Mouse (Mus musculus): Measurements from ENCODE around the gene Pomc. TPM values are rescaled to one million over a fixed set of nuclear protein-coding genes. Genes with fewer than 3 reads are reported as not detected.

The Pomc gene
- polyA plus RNA-seq, 1 experiment from 2014 or later, result 4.5 TPM

- Histone ChIP-seq H3K27ac (replicated peaks; ENCODE audit: low read depth, low read length) (no peak overlapping the region), H3K4me1 (ENCODE audit: control insufficient read depth, insufficient read depth, low read length) (peaks cover 11% of the 10 kb centered on the region), H3K27me3 (ENCODE audit: control insufficient read depth, insufficient read depth, low read length) (no peaks in the 10 kb centered on the region), H3K9me3 (ENCODE audit: control insufficient read depth, low read length) (no peaks in the 10 kb centered on the region), H3K9ac (replicated peaks; ENCODE audit: low read length) (no peak overlapping the region), H3K4me3 (replicated peaks; ENCODE audit: low read depth, low read length) (no peak overlapping the region), H3K4me2 (ENCODE audit: low read length) (no peak overlapping the region), H3K36me3 (ENCODE audit: control insufficient read depth, insufficient read depth, low read length) (no peaks in the 10 kb centered on the region)
- DNase-seq, result no peak
- no peak for ATAC-seq (ENCODE audit: low FRiP score, low TSS enrichment)
- WGBS, result 85% methylated on average over 7 of the region's 7 CpGs
These were observed 51.3 kb downstream of the Pomc start for GRCm38 (mm10) chr12:4006079-4006478.

GRCm38 (mm10) chr12:4007181-4007580 lies 52.4 kb downstream of the Pomc start:
- Histone ChIP-seq H3K9me3 (ENCODE audit: control insufficient read depth, low read length) (no peaks in the 10 kb centered on the region), H3K4me1 (ENCODE audit: control insufficient read depth, insufficient read depth, low read length) (peaks cover 11% of the 10 kb centered on the region), H3K9ac (replicated peaks; ENCODE audit: low read length) (no peak overlapping the region; the same call in 1 of the 2 replicates), H3K4me2 (ENCODE audit: low read length) (no peak overlapping the region), H3K27ac (replicated peaks; ENCODE audit: low read depth, low read length) (peak overlapping the region; percentile 55), H3K4me3 (replicated peaks; ENCODE audit: low read depth, low read length) (no peak overlapping the region), H3K36me3 (ENCODE audit: control insufficient read depth, insufficient read depth, low read length) (no peaks in the 10 kb centered on the region), H3K27me3 (ENCODE audit: control insufficient read depth, insufficient read depth, low read length) (no peaks in the 10 kb centered on the region)
- ATAC-seq (ENCODE audit: low FRiP score, low TSS enrichment) (no peak), DNase-seq (no peak)
- WGBS, result 64% methylated on average over 4 of the region's 4 CpGs

- Histone ChIP-seq H3K27ac (replicated peaks; ENCODE audit: low read depth, low read length) (no peak overlapping the region), H3K9ac (replicated peaks; ENCODE audit: low read length) (no peak overlapping the region), H3K9me3 (ENCODE audit: control insufficient read depth, low read length) (no peaks in the 10 kb centered on the region), H3K27me3 (ENCODE audit: control insufficient read depth, insufficient read depth, low read length) (no peaks in the 10 kb centered on the region), H3K4me1 (ENCODE audit: control insufficient read depth, insufficient read depth, low read length) (peaks cover 11% of the 10 kb centered on the region), H3K36me3 (ENCODE audit: control insufficient read depth, insufficient read depth, low read length) (no peaks in the 10 kb centered on the region), H3K4me3 (replicated peaks; ENCODE audit: low read depth, low read length) (no peak overlapping the region), H3K4me2 (ENCODE audit: low read length) (no peak overlapping the region)
- DNase-seq, result no peak
- 72% methylated on average over 4 of the region's 4 CpGs for WGBS
- ATAC-seq (ENCODE audit: low FRiP score, low TSS enrichment), result no peak
These were observed 53.0 kb downstream of the Pomc start for GRCm38 (mm10) chr12:4007766-4008165.

GRCm38 (mm10) chr12:4008731-4009130 lies 54.0 kb downstream of the Pomc start:
- H3K4me2 ChIP-seq (ENCODE audit: low read length), result 0 out of 2 replicates have a peak overlapping the region, but pooled peaks have one; percentile 12
- H3K36me3 ChIP-seq (ENCODE audit: control insufficient read depth, insufficient read depth, low read length), result no peaks in the 10 kb centered on the region
- WGBS, result 37% methylated on average over 12 of the region's 12 CpGs
- H3K4me3 ChIP-seq (replicated peaks; ENCODE audit: low read depth, low read length), result no peak overlapping the region
- ATAC-seq (ENCODE audit: low FRiP score, low TSS enrichment) (no peak), DNase-seq (peak; percentile 43)
- peak overlapping the region; percentile 55; the same call in 1 of the 2 replicates for H3K27ac ChIP-seq (replicated peaks; ENCODE audit: low read depth, low read length)
- no peaks in the 10 kb centered on the region for H3K27me3 ChIP-seq (ENCODE audit: control insufficient read depth, insufficient read depth, low read length)
- H3K9ac ChIP-seq (replicated peaks; ENCODE audit: low read length), result 0 out of 2 replicates have a peak overlapping the region, but pooled peaks have one; percentile 26
- H3K9me3 ChIP-seq (ENCODE audit: control insufficient read depth, low read length), result no peaks in the 10 kb centered on the region
- H3K4me1 ChIP-seq (ENCODE audit: control insufficient read depth, insufficient read depth, low read length), result peaks cover 11% of the 10 kb centered on the region

Other genes starting within 250 kb of the Pomc start
- gene Dnmt3a, start 148.9 kb upstream of the Pomc start, polyA plus RNA-seq (2014; fragmentation: Nextera tagmentation; extraction: Ambion mirVana), result 53.9 and 65.3 TPM in 2 replicates
- gene Efr3b, start 84.0 kb downstream of the Pomc start, polyA plus RNA-seq (2014; fragmentation: Nextera tagmentation; extraction: Ambion mirVana), result 33.6 and 41.4 TPM in 2 replicates
- gene Dnajc27, start 127.6 kb downstream of the Pomc start, polyA plus RNA-seq (2014; fragmentation: Nextera tagmentation; extraction: Ambion mirVana), result 16.0 and 20.1 TPM in 2 replicates
- gene Adcy3, start 178.2 kb downstream of the Pomc start, polyA plus RNA-seq (2014; fragmentation: Nextera tagmentation; extraction: Ambion mirVana), result 9.2 and 9.6 TPM in 2 replicates

Measured in midbrain, embryonic 14.5 days (tissue).